Mouse (Mus musculus): ENCODE data around the gene 1700123K08Rik.
A peak's percentile ranks its signal among the peaks of the same experiment; 100 is the strongest.
"Not testable (repeated sequence)": the region's sequence is repeated elsewhere in the genome, so short reads cannot be mapped to it uniquely, and the experiment has no call there.

Gene 1700123K08Rik

GRCm38 (mm10) chr5:138564612-138565011, at the start of gene 1700123K08Rik:
Gene 1700123K08Rik, minus strand, starts transcription at chr5:138564712.
- not testable (repeated sequence) for DNase-seq (ENCODE audit: low spot score)

- DNase-seq (ENCODE audit: low spot score) = no peak
These were observed 22.9 kb upstream of the 1700123K08Rik start for GRCm38 (mm10) chr5:138587396-138587795.

- peak; percentile 42 for DNase-seq (ENCODE audit: low spot score)
These were observed 7.1 kb upstream of the 1700123K08Rik start for GRCm38 (mm10) chr5:138571623-138572022.

GRCm38 (mm10) chr5:138552718-138553117, 11.8 kb downstream of the 1700123K08Rik start:
- DNase-seq (ENCODE audit: low spot score) = no peak

- no peak for DNase-seq (ENCODE audit: low spot score)
These were observed 32.0 kb downstream of the 1700123K08Rik start for GRCm38 (mm10) chr5:138532491-138532890.
